Mouse (Mus musculus) frontal cortex, postnatal 10 days (tissue): Measurements from ENCODE around the gene Mknk1.

Experiments used
- DNase-seq, 2 experiments: peaks; one replicate each; pipeline ENCODE4 v3.0.0; 2022; ENCODE audit warnings: low spot score in 2 of 2, mixed read lengths in 1 of 2

Gene Mknk1

GRCm38 (mm10) chr4:115846656-115847055 lies 7.7 kb downstream of the Mknk1 start:
- DNase-seq = no peak

GRCm38 (mm10) chr4:115847377-115847776 lies 8.4 kb downstream of the Mknk1 start:
- peak in 1 of 2 experiments; percentile 43 for DNase-seq

DNA sequence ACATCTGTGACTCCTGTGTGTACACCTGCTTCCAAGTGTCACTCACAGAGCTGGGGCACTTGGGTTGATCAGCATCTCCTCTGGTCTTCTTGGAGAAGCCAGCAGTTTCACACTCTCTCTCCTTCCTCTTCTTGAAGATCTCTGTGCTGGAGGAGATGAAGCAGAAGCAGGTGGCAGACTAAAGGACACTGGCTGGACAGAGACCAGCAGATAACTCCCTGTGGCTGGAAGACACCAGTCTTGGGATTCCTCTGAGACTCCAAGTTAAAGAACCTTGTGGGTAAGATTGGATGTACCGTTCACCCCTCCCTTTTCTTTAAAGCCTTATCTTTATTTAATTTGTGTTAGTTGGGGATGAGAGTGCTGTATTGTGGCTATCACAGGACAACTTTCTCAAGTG lies 9.1 kb downstream of the Mknk1 start:
- DNase-seq = no peak

DNA sequence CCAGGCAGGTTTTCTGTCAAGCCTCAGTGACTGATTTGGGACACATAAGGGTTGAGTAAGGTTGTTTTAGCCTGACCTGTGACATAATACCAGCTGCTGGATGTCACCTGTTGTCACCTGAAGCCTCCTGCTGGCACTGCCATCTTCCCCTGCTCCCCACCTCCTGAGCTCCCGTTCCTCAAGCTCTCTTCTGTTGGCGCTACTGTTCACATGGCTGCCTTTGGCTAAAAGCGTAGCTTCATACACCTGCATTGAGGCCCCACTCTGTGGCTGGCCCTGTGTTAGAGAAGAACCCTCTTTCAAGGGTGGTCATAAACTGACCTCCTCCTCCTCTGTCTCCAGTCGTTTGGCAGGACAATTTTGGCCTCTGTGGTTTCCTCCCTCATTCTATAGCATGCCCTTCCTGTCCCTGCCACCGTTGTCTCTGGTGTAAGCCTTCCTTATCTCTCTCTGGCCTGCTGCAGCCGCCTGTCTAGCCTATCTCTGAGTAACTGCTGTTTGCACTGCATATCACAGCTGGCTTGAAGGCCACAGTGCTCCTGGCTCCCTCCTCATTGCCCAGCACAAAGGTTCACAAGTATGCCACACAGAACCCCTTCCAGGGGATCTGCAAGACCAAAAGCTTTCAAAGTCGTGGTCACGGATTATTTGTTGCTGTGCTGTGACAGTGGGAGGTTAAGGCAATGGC lies 10.1 kb downstream of the Mknk1 start:
- DNase-seq = no peak

GRCm38 (mm10) chr4:115850111-115850510 lies 11.1 kb downstream of the Mknk1 start:
- no peak for DNase-seq

DNA sequence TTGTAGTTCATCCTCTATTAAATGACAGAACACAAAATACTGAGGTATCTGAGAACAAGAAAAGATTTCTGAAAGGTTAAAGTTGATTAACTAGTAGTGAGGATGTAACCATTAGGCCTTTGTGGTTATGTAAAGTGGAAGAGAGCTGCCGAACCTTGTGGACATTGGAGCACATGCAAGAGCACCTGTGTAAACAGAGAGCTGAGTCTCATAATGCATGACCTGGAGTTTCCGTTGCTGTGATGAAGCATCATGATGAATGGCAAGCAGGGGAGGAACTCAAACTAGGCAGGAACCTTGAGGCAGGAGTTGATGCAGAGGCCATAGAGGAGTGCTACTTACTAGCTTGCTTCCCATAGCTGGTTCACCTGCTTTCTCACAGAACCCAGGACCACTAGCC lies 11.6 kb downstream of the Mknk1 start:
- no peak for DNase-seq

DNA sequence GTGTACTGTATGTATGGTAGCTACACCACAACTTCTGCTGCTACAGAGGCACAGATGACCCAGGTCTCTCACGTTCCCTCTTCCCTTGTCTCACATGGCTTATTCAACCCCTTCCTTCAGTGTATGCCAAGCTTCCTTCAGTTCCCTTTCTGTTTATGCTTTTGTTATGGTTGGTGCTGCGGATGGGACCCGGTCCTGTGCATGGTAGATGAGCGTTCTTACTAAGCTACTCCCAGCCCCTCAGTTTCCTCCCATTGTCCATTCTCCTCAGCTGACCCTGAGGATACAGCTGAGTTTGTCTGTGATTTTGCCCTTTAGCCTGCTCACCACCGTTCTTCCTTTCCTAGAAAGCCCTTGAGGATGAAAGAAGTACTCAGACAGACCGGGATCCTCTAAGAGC lies 12.6 kb downstream of the Mknk1 start:
- no peak for DNase-seq

DNA sequence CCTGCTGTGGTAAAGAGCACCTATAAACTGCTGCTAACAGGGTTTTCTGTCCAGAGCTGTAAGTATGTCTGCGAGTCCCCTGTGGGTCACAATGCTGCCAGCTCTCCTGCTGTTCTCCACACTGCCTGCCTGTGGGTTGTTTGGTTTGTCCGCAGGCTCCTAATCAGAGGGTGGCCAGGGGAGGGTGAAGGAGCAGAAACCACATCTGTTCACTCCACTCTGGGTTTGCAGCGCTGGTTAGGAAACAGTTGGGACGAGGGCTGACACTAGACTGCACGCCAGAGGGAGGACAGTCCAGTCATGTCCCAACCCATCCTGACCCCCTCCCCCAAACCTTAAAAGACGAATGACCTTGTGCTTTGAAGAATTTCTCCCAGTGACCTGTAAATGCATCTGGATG lies 16.1 kb downstream of the Mknk1 start:
- DNase-seq = no peak

GRCm38 (mm10) chr4:115855609-115856008 lies 16.6 kb downstream of the Mknk1 start:
- no peak for DNase-seq

DNA sequence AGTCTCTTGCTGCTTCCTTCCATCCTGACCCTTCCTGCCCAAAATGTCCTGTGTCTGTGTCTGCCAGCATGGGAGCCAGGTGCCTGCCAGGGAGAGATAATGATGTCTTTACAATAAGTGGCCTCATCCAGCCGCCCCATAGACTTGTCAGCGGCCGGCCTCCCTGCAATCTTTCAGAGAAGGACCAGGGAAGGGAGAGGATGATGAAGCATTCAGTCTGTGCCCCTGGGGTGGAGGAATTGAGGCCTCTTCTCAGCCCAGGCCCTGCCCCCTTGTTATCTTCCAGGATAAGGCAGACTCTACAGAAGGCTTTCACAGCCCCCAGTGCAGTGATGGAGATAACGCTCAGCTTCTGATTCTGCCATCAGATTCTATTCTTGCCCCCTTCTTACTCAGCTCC lies 17.3 kb downstream of the Mknk1 start:
- DNase-seq = no peak

DNA sequence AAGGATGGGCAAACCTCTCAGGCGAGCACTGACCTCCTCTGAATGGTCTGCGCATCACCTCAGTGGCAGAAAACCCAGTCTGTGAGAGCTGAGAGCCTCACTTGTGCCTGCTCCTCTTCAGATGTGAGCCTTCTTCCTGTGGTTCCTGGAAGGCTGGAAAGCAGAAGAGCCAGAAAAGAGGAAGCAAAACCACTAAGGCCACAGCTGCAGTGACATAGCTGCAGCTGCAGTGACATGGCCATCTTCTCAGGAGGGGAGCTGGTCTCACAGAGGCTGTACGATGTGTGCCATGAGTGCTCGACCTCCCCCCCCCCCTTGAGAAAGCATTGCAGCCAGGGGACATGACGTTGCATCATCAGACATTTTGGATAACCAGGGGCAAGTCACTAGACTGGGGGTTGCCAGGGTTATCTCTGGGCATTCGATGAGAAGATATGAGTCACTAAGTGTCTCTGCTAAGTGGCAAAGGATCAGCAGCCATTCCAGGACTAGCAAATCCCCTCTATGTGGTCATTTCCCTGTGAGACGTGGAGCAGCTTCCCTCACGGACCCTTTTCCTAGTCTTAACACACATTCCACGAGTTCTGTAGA lies 18.4 kb downstream of the Mknk1 start:
- DNase-seq = no peak

DNA sequence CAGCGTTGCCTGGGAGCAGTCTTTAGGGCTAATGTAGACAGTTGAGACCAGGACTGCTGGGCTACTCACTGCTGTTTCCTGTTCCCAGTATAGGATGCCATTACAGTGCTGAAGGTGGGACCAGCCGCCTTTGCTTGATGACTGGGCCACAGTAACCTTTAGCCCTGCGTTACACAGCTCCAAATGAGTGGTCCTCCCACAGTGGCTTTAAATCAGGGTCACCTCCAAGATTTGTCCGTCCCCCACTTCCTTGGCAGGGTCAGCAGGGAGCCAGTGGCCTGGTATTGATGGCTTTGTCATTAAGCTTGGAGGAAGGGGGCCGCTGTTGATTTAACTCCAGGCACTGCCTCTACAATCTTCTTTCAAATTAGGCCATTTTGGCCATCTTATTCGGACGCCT lies 24.4 kb downstream of the Mknk1 start:
- no peak for DNase-seq

- DNase-seq = no peak
Measured at GRCm38 (mm10) chr4:115863880-115864279, 24.9 kb downstream of the Mknk1 start.

GRCm38 (mm10) chr4:115869512-115870210 lies 30.7 kb downstream of the Mknk1 start:
- no peak for DNase-seq

- DNase-seq = no peak
Measured at GRCm38 (mm10) chr4:115873231-115873630, 34.2 kb downstream of the Mknk1 start.

GRCm38 (mm10) chr4:115878216-115878678 lies 39.2 kb downstream of the Mknk1 start:
- DNase-seq = no peak

DNA sequence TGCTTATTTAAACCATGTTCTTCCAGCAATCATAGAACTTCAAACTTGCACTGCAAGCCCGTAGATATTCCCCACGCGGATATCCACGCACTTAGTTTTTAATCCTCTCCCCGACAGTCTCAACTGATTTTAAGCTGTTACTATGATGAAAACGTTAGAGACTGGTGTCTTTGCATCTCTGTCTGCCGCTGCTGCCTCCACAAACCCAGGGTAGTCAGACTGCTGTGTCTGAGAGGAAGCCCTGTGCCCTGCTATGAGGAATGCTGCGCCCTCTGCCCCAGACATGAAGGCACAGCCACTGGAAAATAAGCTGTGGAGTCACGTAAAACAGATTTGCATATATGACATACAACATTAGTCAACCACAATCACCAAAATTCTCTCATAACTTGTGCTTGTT lies 39.8 kb downstream of the Mknk1 start:
- DNase-seq = no peak

GRCm38 (mm10) chr4:115881183-115881582 lies 42.2 kb downstream of the Mknk1 start:
- DNase-seq = peak; percentile 58 to 64

- DNase-seq = no peak
Measured at GRCm38 (mm10) chr4:115882195-115882594, 43.2 kb downstream of the Mknk1 start.

GRCm38 (mm10) chr4:115884022-115884421 lies 45.0 kb downstream of the Mknk1 start, which contains the start of gene Kncn:
Kncn (plus strand) TSS chr4:115884400.
- DNase-seq = no peak

DNA sequence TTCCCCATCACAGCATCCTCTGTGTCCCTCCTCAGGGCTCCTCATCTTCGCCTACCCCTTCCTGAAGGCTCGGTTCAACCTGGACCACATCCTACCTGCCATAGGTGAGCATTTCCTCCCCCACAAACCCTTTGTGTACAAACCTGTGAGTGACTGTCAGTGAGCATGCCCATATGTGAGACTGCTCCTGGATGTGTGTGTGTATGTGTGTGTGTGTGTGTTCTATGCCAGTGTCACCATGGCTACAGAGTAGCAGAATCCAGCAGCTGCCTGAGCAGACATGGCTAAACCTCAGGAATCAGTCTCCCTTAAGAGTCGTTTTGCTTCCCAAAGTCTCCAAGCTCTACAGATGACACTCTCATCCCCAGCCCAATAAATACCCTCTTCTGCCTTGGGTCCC lies 46.8 kb downstream of the Mknk1 start:
- peak; percentile 34 to 46 for DNase-seq

DNA sequence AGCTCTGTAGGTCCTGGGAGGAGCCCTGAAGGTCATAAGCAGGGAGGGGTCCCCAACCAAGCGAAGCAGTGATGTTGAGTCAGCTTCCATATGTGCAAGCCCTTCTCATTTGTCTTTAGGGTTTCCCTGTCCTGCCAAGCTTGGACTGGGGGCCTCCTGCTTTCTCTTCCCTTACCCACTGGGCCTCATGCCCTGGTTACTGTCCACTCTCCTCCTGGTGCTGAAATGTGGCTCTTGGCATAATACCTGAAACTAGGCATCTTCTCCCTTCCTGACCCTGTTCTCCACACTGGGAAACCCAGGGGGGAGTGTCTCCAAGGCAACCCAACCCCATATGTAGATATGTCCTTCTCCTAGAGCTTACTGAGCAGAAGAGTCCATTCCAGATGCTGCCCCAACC lies 47.9 kb downstream of the Mknk1 start:
- DNase-seq = no peak

- DNase-seq = no peak
Measured at GRCm38 (mm10) chr4:115890066-115890465, 51.1 kb downstream of the Mknk1 start.
